Mouse (Mus musculus) midbrain, embryonic 16.5 days (tissue): ENCODE data around the gene 1810010H24Rik. TPM values are rescaled to one million over a fixed set of nuclear protein-coding genes. Genes with fewer than 3 reads are reported as not detected.
A peak's percentile ranks its signal among the peaks of the same experiment; 100 is the strongest.
"Not testable (repeated sequence)": the region's sequence is repeated elsewhere in the genome, so short reads cannot be mapped to it uniquely, and the experiment has no call there.

ENCODE experiments used
- ATAC-seq: fragments of 200-750 bp; cut with Nextera tagmentation; 2 replicates; pipeline ENCODE4 v1.8.0; 2017; ENCODE audit warnings: moderate TSS enrichment
- H3K27ac ChIP-seq: fragments of 300-500 bp; sonication (generic); 2 replicates; pipeline ENCODE4 v1.5.1; 2014; ENCODE audit warnings: mild to moderate bottlenecking, low read length, mixed read lengths
- H3K27me3 ChIP-seq: fragments of 300-500 bp; sonication (generic); 2 replicates; pipeline ENCODE4 v1.6.1; 2014; ENCODE audit warnings: low read depth, low read length, mixed read lengths; ENCODE audit not compliant: control insufficient read depth, insufficient read depth
- H3K36me3 ChIP-seq: fragments of 300-500 bp; sonication (generic); 2 replicates; pipeline ENCODE4 v1.6.1; 2014; ENCODE audit warnings: mild to moderate bottlenecking, low read length, moderate library complexity, mixed read lengths; ENCODE audit not compliant: control insufficient read depth, insufficient read depth
- H3K4me1 ChIP-seq: fragments of 300-500 bp; sonication (generic); 2 replicates; pipeline ENCODE4 v1.6.1; 2014; ENCODE audit warnings: mild to moderate bottlenecking, low read length, mixed read lengths; ENCODE audit not compliant: control insufficient read depth, insufficient read depth
- H3K4me2 ChIP-seq: fragments of 300-500 bp; sonication (generic); 2 replicates; pipeline ENCODE4 v1.6.1; 2014; ENCODE audit warnings: mild to moderate bottlenecking, low read length, mixed read lengths
- H3K4me3 ChIP-seq: fragments of 300-500 bp; sonication (generic); 2 replicates; pipeline ENCODE4 v1.5.1; 2014; ENCODE audit warnings: low read depth, mild to moderate bottlenecking, low read length, moderate library complexity, mixed read lengths
- H3K9ac ChIP-seq: fragments of 300-500 bp; sonication (generic); 2 replicates; pipeline ENCODE4 v1.6.1; 2014; ENCODE audit warnings: low read depth, low read length, mixed read lengths
- H3K9me3 ChIP-seq: fragments of 300-500 bp; sonication (generic); replicated peaks from 2 replicates; pipeline ENCODE4 v1.6.1; 2014; ENCODE audit warnings: mild to moderate bottlenecking, low read length, mixed read lengths; ENCODE audit not compliant: control insufficient read depth, poor library complexity, severe bottlenecking
- WGBS: fragments of 180-500 bp; shearing (Covaris S2); extraction: QIAGEN DNeasy Blood & Tissue Kit; methylation state at CpG from one replicate; pipeline ENCODE4 v1.1.7; 2014; 5-methylcytosine and 5-hydroxymethylcytosine counted together
- polyA plus RNA-seq: library from polyadenylated mRNA; unstranded; fragments of >200 nt; fragmentation: Nextera tagmentation; extraction: Ambion mirVana; gene quantifications from 2 replicates; pipeline ENCODE4 v1.2.1, GENCODE M21; 2015

1810010H24Rik gene
- polyA plus RNA-seq, 1 experiment from 2014 or later, result 6.8 TPM

- not testable (repeated sequence) for ATAC-seq, H3K4me3 ChIP-seq, H3K9ac ChIP-seq, H3K9me3 ChIP-seq, H3K27me3 ChIP-seq, H3K27ac ChIP-seq, H3K4me2 ChIP-seq
- H3K4me1 ChIP-seq, result peaks cover 12% of the 10 kb centered on the region
- 98% methylated on average over 7 of the region's 7 CpGs for WGBS
- peaks cover 10% of the 10 kb centered on the region; the same call in 1 of the 2 replicates for H3K36me3 ChIP-seq
Observed at GRCm38 (mm10) chr11:106996492-106996891, 29.0 kb upstream of the 1810010H24Rik start.

- H3K9me3 ChIP-seq, result no peaks in the 10 kb centered on the region
- H3K27ac ChIP-seq, result no peak overlapping the region
- H3K36me3 ChIP-seq, result peaks cover 9% of the 10 kb centered on the region; the same call in 1 of the 2 replicates
- WGBS, result 13% methylated on average over 5 of the region's 5 CpGs
- peak overlapping the region; percentile 75 for H3K4me2 ChIP-seq
- H3K27me3 ChIP-seq, result no peaks in the 10 kb centered on the region
- peaks cover 12% of the 10 kb centered on the region for H3K4me1 ChIP-seq
- peak overlapping the region; percentile 88 for H3K9ac ChIP-seq
- peak overlapping the region; percentile 98 for H3K4me3 ChIP-seq
- ATAC-seq, result no peak
Observed at GRCm38 (mm10) chr11:106997976-106998375, 27.5 kb upstream of the 1810010H24Rik start.

- peak overlapping the region; percentile 75 for H3K4me2 ChIP-seq
- H3K4me1 ChIP-seq, result peaks cover 12% of the 10 kb centered on the region
- H3K27me3 ChIP-seq, result no peaks in the 10 kb centered on the region
- peaks cover 9% of the 10 kb centered on the region; the same call in 1 of the 2 replicates for H3K36me3 ChIP-seq
- no peaks in the 10 kb centered on the region for H3K9me3 ChIP-seq
- under 1% methylated on average over 26 of the region's 26 CpGs for WGBS
- H3K4me3 ChIP-seq, result peak overlapping the region; percentile 98
- peak overlapping the region; percentile 88 for H3K9ac ChIP-seq
- H3K27ac ChIP-seq, result peak overlapping the region; percentile 82
- peak; percentile 54 for ATAC-seq
Observed at GRCm38 (mm10) chr11:106998651-106999150, 26.8 kb upstream of the 1810010H24Rik start.

GRCm38 (mm10) chr11:106999151-106999948 lies 26.1 kb upstream of the 1810010H24Rik start, which contains the start of gene Kpna2:
Gene Kpna2 (minus strand): TSS chr11:106999541.
- no peaks in the 10 kb centered on the region for H3K27me3 ChIP-seq
- H3K4me2 ChIP-seq, result peak within 1 kb of the TSS; percentile 75
- peak within 1 kb of the TSS; percentile 98 for H3K4me3 ChIP-seq
- H3K9ac ChIP-seq, result peak within 1 kb of the TSS; percentile 88
- H3K9me3 ChIP-seq, result no peaks in the 10 kb centered on the region
- H3K4me1 ChIP-seq, result peaks cover 12% of the 10 kb centered on the region
- WGBS, result under 1% methylated on average over 61 of the region's 62 CpGs
- H3K36me3 ChIP-seq, result peaks cover 9% of the 10 kb centered on the region; the same call in 1 of the 2 replicates
- peak within 1 kb of the TSS; percentile 82 for H3K27ac ChIP-seq
- peak; percentile 96 for ATAC-seq

GRCm38 (mm10) chr11:106999949-107000513 lies 25.4 kb upstream of the 1810010H24Rik start:
- WGBS, result 82% methylated on average over 9 of the region's 9 CpGs
- H3K4me1 ChIP-seq, result peaks cover 12% of the 10 kb centered on the region
- H3K9ac ChIP-seq, result peak overlapping the region; percentile 67
- H3K4me2 ChIP-seq, result peak overlapping the region; percentile 55
- H3K9me3 ChIP-seq, result no peaks in the 10 kb centered on the region
- ATAC-seq, result peak; percentile 15; the same call in 1 of the 2 replicates
- peak overlapping the region; percentile 33 for H3K4me3 ChIP-seq
- H3K27me3 ChIP-seq, result no peaks in the 10 kb centered on the region
- H3K36me3 ChIP-seq, result peaks cover 9% of the 10 kb centered on the region; the same call in 1 of the 2 replicates
- H3K27ac ChIP-seq, result peak overlapping the region; percentile 81

- H3K27me3 ChIP-seq, result no peaks in the 10 kb centered on the region
- H3K36me3 ChIP-seq, result no peaks in the 10 kb centered on the region
- no peak overlapping the region for H3K4me2 ChIP-seq
- 38% methylated on average over 7 of the region's 8 CpGs for WGBS
- H3K9ac ChIP-seq, result no peak overlapping the region
- H3K4me1 ChIP-seq, result peaks cover 12% of the 10 kb centered on the region
- H3K9me3 ChIP-seq, result no peaks in the 10 kb centered on the region
- H3K27ac ChIP-seq, result no peak overlapping the region
- no peak for ATAC-seq
- H3K4me3 ChIP-seq, result no peak overlapping the region
Observed at GRCm38 (mm10) chr11:107001760-107002675, 23.5 kb upstream of the 1810010H24Rik start.

GRCm38 (mm10) chr11:107005538-107005937 lies 19.9 kb upstream of the 1810010H24Rik start:
- no peaks in the 10 kb centered on the region for H3K27me3 ChIP-seq
- no peak overlapping the region for H3K4me2 ChIP-seq
- H3K4me3 ChIP-seq, result no peak overlapping the region
- H3K36me3 ChIP-seq, result no peaks in the 10 kb centered on the region
- no peak overlapping the region for H3K27ac ChIP-seq
- no peaks in the 10 kb centered on the region for H3K4me1 ChIP-seq
- no peak for ATAC-seq
- no peak overlapping the region for H3K9ac ChIP-seq
- 90% methylated on average over 1 of the region's 1 CpGs for WGBS
- no peaks in the 10 kb centered on the region for H3K9me3 ChIP-seq

- Histone ChIP-seq H3K9me3 (no peaks in the 10 kb centered on the region), H3K4me2 (no peak overlapping the region), H3K27ac (no peak overlapping the region), H3K9ac (no peak overlapping the region), H3K27me3 (no peaks in the 10 kb centered on the region), H3K36me3 (no peaks in the 10 kb centered on the region), H3K4me1 (peaks cover 4% of the 10 kb centered on the region; the same call in 1 of the 2 replicates), H3K4me3 (no peak overlapping the region)
- 99% methylated on average over 3 of the region's 3 CpGs for WGBS
- ATAC-seq, result no peak
Observed at GRCm38 (mm10) chr11:107010447-107010846, 15.0 kb upstream of the 1810010H24Rik start.
